Mouse (Mus musculus) spleen, adult 18-20 months (tissue): ENCODE measurements around the gene Olfr666.
"Not testable (repeated sequence)": the region's sequence is repeated elsewhere in the genome, so short reads cannot be mapped to it uniquely, and the experiment has no call there.

ENCODE experiments used
- DNase-seq, 2 experiments: peaks; one replicate each; pipeline ENCODE4 v3.0.0; 2022; ENCODE audit warnings: mixed read lengths in 2 of 2

Olfr666 gene

GRCm38 (mm10) chr7:104895852-104896251 lies at the start of gene Olfr666:
Gene Olfr666, minus strand, starts transcription at chr7:104895952.
- no peak for DNase-seq

- DNase-seq, result no peak
These were observed 38.2 kb upstream of the Olfr666 start, which contains the start of gene Olfr669 for GRCm38 (mm10) chr7:104933940-104934339. Gene Olfr669, plus strand, starts transcription at chr7:104934240.

- DNase-seq, result no peak
These were observed 32.2 kb upstream of the Olfr666 start, which contains the start of gene Olfr668 for GRCm38 (mm10) chr7:104927957-104928356. Gene Olfr668, minus strand, starts transcription at chr7:104928057.

GRCm38 (mm10) chr7:104921382-104921781 lies 25.6 kb upstream of the Olfr666 start, which contains the start of gene Olfr667:
Gene Olfr667, minus strand, starts transcription at chr7:104921482.
- no peak for DNase-seq

GRCm38 (mm10) chr7:104877731-104878130 lies 18.0 kb downstream of the Olfr666 start, which contains the start of gene Olfr665:
Gene Olfr665, plus strand, starts transcription at chr7:104878031.
- DNase-seq, result no peak

GRCm38 (mm10) chr7:104861381-104861780 lies 34.4 kb downstream of the Olfr666 start:
- DNase-seq, result no peak

- DNase-seq, result no peak
These were observed 38.1 kb downstream of the Olfr666 start for GRCm38 (mm10) chr7:104857683-104858082.

- not testable (repeated sequence) for DNase-seq
These were observed 39.0 kb downstream of the Olfr666 start, which contains the start of gene Usp17la for GRCm38 (mm10) chr7:104856709-104857108. Gene Usp17la, plus strand, starts transcription at chr7:104857009.

- DNase-seq, result no peak
These were observed 40.5 kb downstream of the Olfr666 start for GRCm38 (mm10) chr7:104855248-104855750.

- not testable (repeated sequence) for DNase-seq
These were observed 44.2 kb downstream of the Olfr666 start for GRCm38 (mm10) chr7:104851546-104851945.

- no peak for DNase-seq
These were observed 51.9 kb downstream of the Olfr666 start for GRCm38 (mm10) chr7:104843731-104844287.

- DNase-seq, result no peak
These were observed 53.2 kb downstream of the Olfr666 start, which contains the start of gene Usp17lb for GRCm38 (mm10) chr7:104842503-104842902. Gene Usp17lb, minus strand, starts transcription at chr7:104842603.
